Mouse (Mus musculus): ENCODE measurements around the gene Tnnc2. TPM values are rescaled to one million over a fixed set of nuclear protein-coding genes. Genes with fewer than 3 reads are reported as not detected.

Gene Tnnc2
- polyA plus RNA-seq, 1 experiment = 0.62 TPM

- TF ChIP-seq CTCF (IDR thresholded peaks at IDR 0.05; ENCODE audit: borderline replicate concordance, insufficient read depth, low read depth, low read length) (no peak), POLR2A (IDR thresholded peaks at IDR 0.05; ENCODE audit: borderline replicate concordance, insufficient read depth, low read length) (peak; percentile 94)
- H3K4me3 ChIP-seq (replicated peaks; ENCODE audit: insufficient read depth, low read depth, low read length) = peak within 1 kb of the TSS; percentile 98
- peaks cover 20% of the 10 kb centered on the region for H3K4me1 ChIP-seq (ENCODE audit: control insufficient read depth, insufficient read depth, low read length)
- peak; percentile 100 for DNase-seq
- 2% methylated on average over 32 of the region's 32 CpGs for WGBS
- peak within 1 kb of the TSS; percentile 86 for H3K27ac ChIP-seq (ENCODE audit: insufficient read depth, low read length)
- no peaks in the 10 kb centered on the region for H3K27me3 ChIP-seq (ENCODE audit: control insufficient read depth, insufficient read depth, low read length)
Observed at GRCm38 (mm10) chr2:164822636-164823165, 42.9 kb upstream of the Tnnc2 start, which contains the start of gene Zswim1. TSS of gene Zswim1 (plus strand) at chr2:164822686.

- Histone ChIP-seq H3K27ac (ENCODE audit: insufficient read depth, low read length) (no peak overlapping the region; the same call in 1 of the 2 replicates), H3K4me1 (ENCODE audit: control insufficient read depth, insufficient read depth, low read length) (peaks cover 16% of the 10 kb centered on the region), H3K27me3 (ENCODE audit: control insufficient read depth, insufficient read depth, low read length) (no peaks in the 10 kb centered on the region), H3K4me3 (replicated peaks; ENCODE audit: insufficient read depth, low read depth, low read length) (no peak overlapping the region)
- no peak for TF ChIP-seq POLR2A (IDR thresholded peaks at IDR 0.05; ENCODE audit: borderline replicate concordance, insufficient read depth, low read length)
- TF ChIP-seq CTCF (IDR thresholded peaks at IDR 0.05; ENCODE audit: borderline replicate concordance, insufficient read depth, low read depth, low read length) = no peak
- DNase-seq = peak; percentile 44 to 48
- 22% methylated on average over 6 of the region's 6 CpGs for WGBS
Observed at GRCm38 (mm10) chr2:164821060-164821459, 41.3 kb upstream of the Tnnc2 start.

DNA sequence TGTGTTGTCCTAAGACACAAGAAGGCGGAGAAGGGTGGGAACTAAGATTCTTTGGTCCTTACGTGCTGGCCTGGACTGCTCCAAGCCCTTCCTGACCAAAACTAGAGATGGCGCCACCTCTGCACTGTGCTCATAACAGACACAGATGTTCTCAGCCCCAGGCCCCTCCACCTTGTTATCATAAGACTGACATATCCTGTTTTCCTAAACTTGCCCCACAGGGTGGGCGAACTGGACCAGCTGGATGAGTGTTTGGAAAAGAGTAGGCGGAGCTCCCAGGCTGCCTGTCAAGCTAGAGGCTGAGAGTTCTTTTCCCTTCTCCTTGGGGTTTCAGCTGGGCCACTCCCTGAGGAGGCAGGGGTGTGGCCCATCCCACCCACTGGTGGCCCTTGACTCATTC is 37.9 kb upstream of the Tnnc2 start:
- Histone ChIP-seq H3K4me3 (replicated peaks; ENCODE audit: insufficient read depth, low read depth, low read length) (no peak overlapping the region), H3K4me1 (ENCODE audit: control insufficient read depth, insufficient read depth, low read length) (peaks cover 10% of the 10 kb centered on the region), H3K27me3 (ENCODE audit: control insufficient read depth, insufficient read depth, low read length) (no peaks in the 10 kb centered on the region), H3K27ac (ENCODE audit: insufficient read depth, low read length) (no peak overlapping the region)
- WGBS = 89% methylated on average over 5 of the region's 5 CpGs
- no peak for DNase-seq
- TF ChIP-seq CTCF (IDR thresholded peaks at IDR 0.05; ENCODE audit: borderline replicate concordance, insufficient read depth, low read depth, low read length) = no peak
- no peak for TF ChIP-seq POLR2A (IDR thresholded peaks at IDR 0.05; ENCODE audit: borderline replicate concordance, insufficient read depth, low read length)

GRCm38 (mm10) chr2:164817206-164817605 is 37.4 kb upstream of the Tnnc2 start:
- peaks cover 10% of the 10 kb centered on the region for H3K4me1 ChIP-seq (ENCODE audit: control insufficient read depth, insufficient read depth, low read length)
- no peak for TF ChIP-seq CTCF (IDR thresholded peaks at IDR 0.05; ENCODE audit: borderline replicate concordance, insufficient read depth, low read depth, low read length)
- TF ChIP-seq POLR2A (IDR thresholded peaks at IDR 0.05; ENCODE audit: borderline replicate concordance, insufficient read depth, low read length) = no peak
- 92% methylated on average over 6 of the region's 6 CpGs for WGBS
- no peak overlapping the region for H3K27ac ChIP-seq (ENCODE audit: insufficient read depth, low read length)
- no peaks in the 10 kb centered on the region for H3K27me3 ChIP-seq (ENCODE audit: control insufficient read depth, insufficient read depth, low read length)
- DNase-seq = no peak
- no peak overlapping the region for H3K4me3 ChIP-seq (replicated peaks; ENCODE audit: insufficient read depth, low read depth, low read length)

DNA sequence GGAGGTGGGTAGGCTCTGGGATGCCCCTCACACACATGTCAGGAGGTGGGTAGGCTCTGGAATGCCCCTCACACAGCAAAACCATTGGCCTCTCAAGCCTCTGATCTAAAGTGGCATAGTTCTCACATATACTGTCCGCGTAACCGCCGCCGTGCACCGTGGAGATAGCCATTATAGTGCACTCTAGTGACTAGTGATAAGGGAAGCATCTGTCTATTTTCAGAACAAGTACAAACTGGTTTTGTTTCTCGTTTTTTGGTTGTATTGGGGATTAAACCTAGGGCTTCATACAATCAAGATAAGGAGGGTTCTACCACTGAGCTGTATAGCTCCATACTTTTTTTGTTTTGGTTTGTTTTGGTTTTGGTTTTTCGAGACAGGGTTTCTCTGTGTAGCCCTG is 36.1 kb upstream of the Tnnc2 start:
- Histone ChIP-seq H3K4me3 (replicated peaks; ENCODE audit: insufficient read depth, low read depth, low read length) (no peak overlapping the region), H3K4me1 (ENCODE audit: control insufficient read depth, insufficient read depth, low read length) (peaks cover 2% of the 10 kb centered on the region; the same call in 1 of the 2 replicates), H3K27ac (ENCODE audit: insufficient read depth, low read length) (no peak overlapping the region), H3K27me3 (ENCODE audit: control insufficient read depth, insufficient read depth, low read length) (no peaks in the 10 kb centered on the region)
- no peak for DNase-seq
- TF ChIP-seq CTCF (IDR thresholded peaks at IDR 0.05; ENCODE audit: borderline replicate concordance, insufficient read depth, low read depth, low read length) (no peak), POLR2A (IDR thresholded peaks at IDR 0.05; ENCODE audit: borderline replicate concordance, insufficient read depth, low read length) (no peak)
- 88% methylated on average over 8 of the region's 8 CpGs for WGBS

GRCm38 (mm10) chr2:164815348-164815747 is 35.6 kb upstream of the Tnnc2 start:
- Histone ChIP-seq H3K27ac (ENCODE audit: insufficient read depth, low read length) (no peak overlapping the region), H3K4me1 (ENCODE audit: control insufficient read depth, insufficient read depth, low read length) (no peaks in the 10 kb centered on the region), H3K4me3 (replicated peaks; ENCODE audit: insufficient read depth, low read depth, low read length) (no peak overlapping the region), H3K27me3 (ENCODE audit: control insufficient read depth, insufficient read depth, low read length) (no peaks in the 10 kb centered on the region)
- 90% methylated on average over 5 of the region's 5 CpGs for WGBS
- TF ChIP-seq CTCF (IDR thresholded peaks at IDR 0.05; ENCODE audit: borderline replicate concordance, insufficient read depth, low read depth, low read length) (no peak), POLR2A (IDR thresholded peaks at IDR 0.05; ENCODE audit: borderline replicate concordance, insufficient read depth, low read length) (no peak)
- no peak for DNase-seq

GRCm38 (mm10) chr2:164813557-164813956 is 33.8 kb upstream of the Tnnc2 start:
- DNase-seq = no peak
- 57% methylated on average over 2 of the region's 2 CpGs for WGBS
- TF ChIP-seq POLR2A (IDR thresholded peaks at IDR 0.05; ENCODE audit: borderline replicate concordance, insufficient read depth, low read length) (no peak), CTCF (IDR thresholded peaks at IDR 0.05; ENCODE audit: borderline replicate concordance, insufficient read depth, low read depth, low read length) (no peak)
- H3K4me3 ChIP-seq (replicated peaks; ENCODE audit: insufficient read depth, low read depth, low read length) = no peak overlapping the region
- no peaks in the 10 kb centered on the region for H3K4me1 ChIP-seq (ENCODE audit: control insufficient read depth, insufficient read depth, low read length)
- H3K27me3 ChIP-seq (ENCODE audit: control insufficient read depth, insufficient read depth, low read length) = no peaks in the 10 kb centered on the region
- no peak overlapping the region for H3K27ac ChIP-seq (ENCODE audit: insufficient read depth, low read length)

DNA sequence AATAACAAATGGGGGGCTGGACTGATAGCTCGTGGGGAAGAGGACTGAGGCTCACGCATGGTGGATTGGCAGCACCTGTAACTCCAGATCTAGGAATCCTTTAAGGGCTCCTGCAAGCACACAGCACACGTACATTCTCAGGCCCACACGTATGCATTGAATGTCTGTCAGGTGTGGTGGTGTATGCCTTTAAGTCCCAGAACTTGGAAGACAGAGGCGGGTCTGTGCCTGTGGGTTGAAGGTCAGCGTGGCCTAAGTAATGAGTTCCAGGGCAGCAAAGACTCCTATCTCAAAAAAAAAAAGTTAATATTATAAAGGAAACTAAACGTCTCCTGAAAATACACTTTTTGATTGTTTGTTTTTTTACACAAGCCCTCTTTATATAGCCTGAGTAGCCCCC is 26.8 kb upstream of the Tnnc2 start:
- no peak overlapping the region for H3K4me3 ChIP-seq (replicated peaks; ENCODE audit: insufficient read depth, low read depth, low read length)
- WGBS = 88% methylated on average over 7 of the region's 7 CpGs
- no peaks in the 10 kb centered on the region for H3K27me3 ChIP-seq (ENCODE audit: control insufficient read depth, insufficient read depth, low read length)
- peaks cover 5% of the 10 kb centered on the region; the same call in 1 of the 2 replicates for H3K4me1 ChIP-seq (ENCODE audit: control insufficient read depth, insufficient read depth, low read length)
- no peak for DNase-seq
- no peak overlapping the region for H3K27ac ChIP-seq (ENCODE audit: insufficient read depth, low read length)
- TF ChIP-seq CTCF (IDR thresholded peaks at IDR 0.05; ENCODE audit: borderline replicate concordance, insufficient read depth, low read depth, low read length) = no peak
- TF ChIP-seq POLR2A (IDR thresholded peaks at IDR 0.05; ENCODE audit: borderline replicate concordance, insufficient read depth, low read length) = no peak
